Mouse (Mus musculus): ENCODE data around the gene Grik4.

Gene Grik4

DNA sequence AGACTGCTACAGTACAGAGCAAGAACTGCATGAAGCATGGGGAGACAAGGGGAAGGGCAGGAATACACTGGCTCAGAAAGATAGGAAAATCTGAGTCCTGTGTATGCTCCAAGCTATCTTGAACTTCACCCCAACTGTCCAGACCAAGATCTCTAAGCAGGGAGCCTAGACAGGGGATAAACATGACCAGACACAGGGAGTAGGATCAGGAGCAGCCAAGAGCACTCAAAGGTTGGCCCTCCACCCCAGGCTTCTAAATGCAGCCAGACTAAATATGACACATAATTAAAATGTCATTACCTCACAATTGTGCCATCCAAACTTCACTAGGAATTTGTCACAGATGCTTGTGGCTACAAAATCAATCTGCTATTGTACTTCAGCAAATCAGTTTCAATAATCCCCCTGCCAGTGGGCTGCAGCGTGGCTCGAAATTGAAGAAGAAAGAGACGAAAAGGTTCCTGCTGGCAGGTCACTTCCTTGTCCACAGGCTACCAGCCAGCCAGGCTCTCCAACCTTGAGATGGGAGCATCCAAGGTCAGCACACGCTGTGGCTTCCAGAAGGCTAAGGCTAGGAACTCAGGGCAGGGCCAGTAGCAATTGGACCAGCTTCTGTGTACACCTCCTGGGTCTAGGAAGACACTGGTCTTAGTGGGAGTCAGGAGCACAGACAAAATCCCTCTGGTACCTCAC, 85.1 kb downstream of the Grik4 start:
- DNase-seq = no peak

GRCm38 (mm10) chr9:42858576-42858975, 85.7 kb downstream of the Grik4 start:
- no peak for DNase-seq

GRCm38 (mm10) chr9:42857756-42858155, 86.5 kb downstream of the Grik4 start:
- no peak for DNase-seq

- DNase-seq = no peak
These were observed 91.2 kb downstream of the Grik4 start for GRCm38 (mm10) chr9:42853077-42853476.

- DNase-seq = no peak
These were observed 94.2 kb downstream of the Grik4 start for GRCm38 (mm10) chr9:42850063-42850462.

DNA sequence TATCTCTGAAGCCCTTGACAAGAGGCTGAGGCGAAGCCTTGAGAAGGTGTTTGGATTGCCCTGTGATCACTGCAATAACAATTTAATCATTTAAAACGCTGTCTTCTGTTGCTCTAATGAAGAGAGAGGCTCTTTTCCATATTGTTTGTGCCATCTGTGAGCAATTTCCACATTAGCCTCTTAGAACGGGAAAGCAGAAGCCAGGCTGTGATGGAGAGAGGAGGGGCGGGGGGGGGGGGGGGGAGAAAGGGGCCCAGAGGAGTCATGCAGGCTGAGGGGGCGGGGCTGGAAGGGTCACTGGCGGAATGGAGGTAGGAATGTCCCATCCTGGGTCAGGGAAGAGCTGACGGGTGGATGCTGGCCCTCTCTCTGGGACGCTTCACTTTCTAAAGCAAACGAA, 96.2 kb downstream of the Grik4 start:
- DNase-seq = no peak

DNA sequence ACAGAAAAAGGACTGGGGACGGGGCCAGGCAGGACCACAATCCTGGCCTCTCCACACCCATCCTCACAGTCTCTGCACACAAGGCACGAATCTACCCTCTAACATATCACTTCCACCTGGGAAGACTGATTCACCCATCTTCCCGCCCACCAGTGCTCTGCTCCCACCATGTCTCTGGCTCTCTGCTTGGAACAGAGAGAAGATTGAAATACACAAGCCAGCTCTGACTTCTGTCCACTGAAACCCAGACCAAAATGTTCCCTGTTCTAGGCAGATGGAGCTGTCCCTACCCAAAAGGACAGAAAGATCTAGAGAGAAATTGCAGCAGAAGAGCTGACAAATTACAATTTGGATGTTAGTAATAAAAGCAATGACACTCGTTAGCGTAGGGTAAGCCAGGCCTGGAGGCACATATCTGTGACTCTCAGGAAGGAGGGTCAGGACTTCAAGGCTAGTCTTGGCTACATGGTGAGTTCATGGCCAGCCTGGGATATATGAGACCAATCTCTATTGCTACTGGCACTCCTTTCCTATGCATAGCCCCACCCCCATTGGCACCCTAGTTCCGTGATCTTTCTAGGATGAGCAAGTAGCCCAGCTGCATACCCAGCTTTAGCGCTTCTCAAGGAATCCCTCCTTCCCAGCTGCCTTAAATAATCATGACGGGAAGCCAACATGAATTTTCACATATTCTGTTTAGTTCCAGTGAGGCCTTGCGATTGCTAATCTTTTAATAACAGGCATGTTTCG, 97.4 kb downstream of the Grik4 start:
- DNase-seq = no peak

DNA sequence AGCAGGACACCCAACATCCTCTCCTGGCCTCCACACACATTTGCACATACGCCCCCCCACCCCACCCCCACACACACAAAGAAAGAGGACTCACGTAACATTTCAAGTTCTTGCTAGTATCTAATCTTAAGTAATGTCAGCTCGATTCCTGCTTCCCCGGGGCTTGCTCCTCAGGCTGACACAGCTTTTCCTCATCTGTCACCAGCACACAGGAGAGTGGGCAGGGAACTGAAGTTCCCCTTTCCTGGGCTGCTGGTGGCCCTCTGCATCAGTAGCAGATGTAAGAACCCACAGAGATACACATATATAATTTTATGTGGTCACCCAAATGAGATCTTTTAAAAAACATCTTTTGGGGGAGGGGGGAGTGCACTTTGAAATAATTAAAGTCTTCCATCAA, 98.2 kb downstream of the Grik4 start:
- DNase-seq = no peak

DNA sequence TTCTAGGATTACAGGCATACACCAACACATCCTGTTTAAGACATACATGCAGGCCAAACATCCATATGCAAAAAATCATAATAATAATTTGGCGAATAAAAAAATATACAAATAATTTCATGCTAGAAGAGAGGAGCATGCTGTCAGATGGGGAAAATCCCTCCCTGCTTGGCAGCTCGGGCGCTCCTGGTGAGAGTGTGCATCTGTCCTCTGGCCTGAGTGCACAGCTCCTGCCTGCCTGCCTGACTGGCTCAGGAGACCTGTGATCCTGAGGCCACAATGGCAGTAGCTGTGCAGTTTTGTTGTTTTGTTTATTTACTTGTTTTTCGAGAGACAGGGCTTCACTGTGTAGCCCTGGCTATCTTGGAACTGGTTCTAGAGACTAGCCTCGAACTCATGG, 100.0 kb downstream of the Grik4 start:
- no peak for DNase-seq

- DNase-seq = peak; percentile 18 to 20
These were observed 106.0 kb downstream of the Grik4 start for GRCm38 (mm10) chr9:42838299-42838698.

- no peak for DNase-seq
These were observed 106.8 kb downstream of the Grik4 start for GRCm38 (mm10) chr9:42837498-42837897.

DNA sequence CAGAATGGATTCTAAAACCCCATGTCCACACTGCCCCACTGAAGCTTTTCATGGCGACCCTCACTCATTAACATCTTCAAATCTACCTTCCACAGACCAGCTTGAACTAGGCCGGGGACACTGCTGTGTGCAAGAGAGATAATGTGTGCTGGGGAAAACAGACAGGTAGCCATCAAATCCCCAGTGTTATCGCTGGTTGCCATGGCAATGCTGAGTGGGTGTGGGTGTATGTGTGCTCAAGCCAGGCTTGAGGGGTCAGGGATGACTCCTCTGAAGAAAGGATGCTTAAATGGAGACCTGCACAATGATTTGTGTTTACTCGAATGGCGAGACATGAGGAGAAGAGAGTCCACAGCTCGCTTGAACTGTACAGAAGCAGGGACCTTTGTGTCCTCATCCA, 112.7 kb downstream of the Grik4 start:
- DNase-seq = no peak

DNA sequence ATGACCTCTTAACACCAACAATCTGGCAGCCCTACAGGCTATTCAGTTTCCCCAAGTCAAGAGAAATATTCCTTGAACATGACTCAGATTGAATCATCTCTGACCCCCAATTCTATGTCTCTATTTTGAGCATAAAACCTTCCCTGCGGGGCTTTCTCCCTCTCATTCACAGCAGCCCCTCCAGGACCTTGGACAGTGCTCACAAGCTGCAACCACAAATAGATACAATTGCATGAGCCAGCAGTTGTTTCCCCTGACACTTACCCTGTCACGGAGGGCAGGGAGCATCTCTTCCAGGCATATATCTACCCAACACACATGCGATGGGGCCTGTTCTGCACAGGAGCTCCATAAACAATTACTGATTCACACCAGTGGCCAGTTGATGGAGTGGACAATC, 125.0 kb downstream of the Grik4 start:
- DNase-seq = no peak

DNA sequence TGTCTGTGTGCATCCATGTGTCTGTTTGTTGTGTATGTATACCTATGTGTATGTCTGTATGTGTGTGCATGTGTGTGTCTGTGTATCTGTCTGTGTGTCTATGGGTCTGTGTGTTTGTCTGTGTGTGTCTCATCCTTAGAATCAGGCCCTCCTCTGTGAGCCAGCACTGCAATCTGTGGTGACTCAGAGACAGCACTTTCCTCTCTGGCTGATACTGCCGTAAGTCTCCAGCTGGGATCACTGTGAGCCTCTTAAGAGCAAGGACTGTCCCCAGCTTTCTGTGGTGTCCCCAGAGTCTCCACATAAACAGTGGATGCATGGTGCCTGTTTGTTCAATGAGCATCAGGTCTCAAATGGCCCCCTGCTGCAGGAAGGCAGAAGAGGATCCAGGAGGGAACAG, 127.5 kb downstream of the Grik4 start:
- DNase-seq = no peak

DNA sequence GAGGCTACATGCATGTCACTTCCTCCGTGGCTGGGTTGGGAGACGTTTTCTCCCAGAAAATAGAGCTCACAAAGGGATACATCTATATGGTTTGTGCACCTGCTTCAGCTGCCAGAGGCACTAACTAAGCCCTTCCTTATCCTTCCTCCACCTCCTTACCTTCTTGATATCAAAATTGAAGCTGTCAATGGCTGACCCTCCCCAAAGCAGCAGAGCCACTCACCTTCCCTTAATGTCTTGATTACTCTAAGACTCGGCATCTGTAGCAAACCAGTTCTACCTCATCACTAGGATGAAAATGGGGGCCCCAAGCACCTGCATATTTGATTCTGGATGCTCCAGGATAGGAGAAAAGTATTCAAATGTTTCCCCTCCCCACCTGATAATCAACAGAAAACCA, 135.1 kb downstream of the Grik4 start:
- no peak for DNase-seq

GRCm38 (mm10) chr9:42808394-42808793, 135.9 kb downstream of the Grik4 start:
- DNase-seq = no peak

DNA sequence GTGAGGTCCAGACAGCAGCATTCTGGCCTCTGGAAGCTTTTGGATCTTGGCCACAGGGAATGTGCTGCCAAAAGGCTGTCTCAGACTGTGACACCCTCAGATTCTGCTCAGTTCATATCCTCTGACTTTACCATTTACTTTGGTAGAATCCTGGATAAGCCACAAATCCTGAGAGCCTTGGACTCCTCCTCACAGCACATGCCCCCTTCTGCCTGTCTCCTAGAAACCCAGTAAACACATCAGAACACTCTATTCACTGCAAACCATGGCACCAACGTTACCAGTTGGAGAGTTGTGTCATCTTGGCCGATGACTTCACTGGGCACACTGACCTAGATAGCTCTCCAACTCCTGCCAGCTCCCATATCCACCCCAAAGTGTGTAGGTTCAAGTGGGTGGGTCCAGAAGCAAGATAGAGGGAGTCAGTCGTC, 141.2 kb downstream of the Grik4 start:
- DNase-seq = no peak

GRCm38 (mm10) chr9:42801929-42802328, 142.4 kb downstream of the Grik4 start:
- DNase-seq = no peak

- no peak for DNase-seq
These were observed 144.2 kb downstream of the Grik4 start for GRCm38 (mm10) chr9:42800138-42800537.

- no peak for DNase-seq
These were observed 144.6 kb downstream of the Grik4 start for GRCm38 (mm10) chr9:42799694-42800093.

DNA sequence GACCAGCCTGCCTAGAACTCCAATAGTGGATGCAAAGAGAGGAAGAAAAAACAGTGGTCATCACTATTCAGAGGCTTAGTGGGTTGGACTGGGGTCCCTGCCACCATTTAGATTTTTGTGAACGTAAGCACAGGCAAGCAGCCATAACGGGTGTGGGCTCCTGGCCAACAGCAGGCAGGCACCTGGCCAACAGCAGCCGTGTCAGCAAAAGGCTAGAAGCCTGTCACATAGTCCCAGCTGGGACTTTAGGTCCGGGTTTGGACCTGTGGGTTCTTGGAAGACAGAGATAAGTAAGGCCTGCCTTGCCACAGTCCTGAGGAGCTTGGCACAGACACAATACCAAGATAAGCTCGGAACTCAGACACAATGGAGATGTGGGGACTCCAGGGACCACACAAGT, 145.1 kb downstream of the Grik4 start:
- no peak for DNase-seq

GRCm38 (mm10) chr9:42798280-42798679, 146.0 kb downstream of the Grik4 start:
- DNase-seq = no peak

DNA sequence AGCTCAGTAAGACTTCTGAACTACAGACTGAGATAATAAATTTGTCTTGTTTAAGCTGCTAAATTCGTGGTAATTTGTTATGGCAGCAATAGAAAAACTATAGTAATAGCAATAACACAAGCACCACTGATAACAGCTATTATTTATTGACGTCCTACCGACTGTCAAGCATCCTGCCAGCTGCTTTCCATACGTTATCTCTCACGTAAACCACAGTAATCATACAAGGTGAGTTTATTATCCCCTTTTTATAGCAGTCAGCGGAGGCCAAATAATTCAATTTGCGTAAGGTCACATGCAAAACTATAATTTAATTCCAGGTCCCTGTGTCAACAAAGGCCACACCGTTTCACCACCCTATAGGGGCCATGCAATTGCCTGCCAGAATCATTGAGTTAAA, 147.0 kb downstream of the Grik4 start:
- DNase-seq = no peak

DNA sequence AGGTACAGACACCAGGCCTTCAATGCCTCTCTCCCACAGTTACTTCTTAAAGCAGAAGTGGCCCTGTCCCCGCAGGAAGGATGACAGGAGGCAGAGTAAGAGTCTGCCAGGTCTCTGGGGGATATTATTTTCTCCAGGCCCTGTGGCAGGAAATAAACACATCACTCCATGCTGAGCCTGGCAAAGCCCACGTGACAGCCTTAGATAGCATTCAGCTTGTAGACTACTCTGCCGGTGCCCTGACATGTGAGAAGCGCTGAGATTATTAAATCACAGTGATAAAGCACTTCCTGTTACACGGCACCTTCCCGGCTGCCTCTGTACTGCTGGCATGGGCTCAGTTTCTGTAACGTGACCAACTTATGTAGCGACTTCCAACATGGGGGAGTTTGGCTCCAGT, 148.4 kb downstream of the Grik4 start:
- DNase-seq = no peak

- DNase-seq = no peak
These were observed 150.3 kb downstream of the Grik4 start for GRCm38 (mm10) chr9:42794006-42794405.

Measured in spleen, adult 18-20 months (tissue).